Mouse (Mus musculus) forebrain, embryonic 13.5 days (tissue): Measurements from ENCODE around the gene Espn. TPM values are rescaled to one million over a fixed set of nuclear protein-coding genes. Genes with fewer than 3 reads are reported as not detected.
A peak's percentile ranks its signal among the peaks of the same experiment; 100 is the strongest.

Experiments
- ATAC-seq: fragments of 200-750 bp; cut with Nextera tagmentation; 2 replicates; pipeline ENCODE4 v1.8.0; 2017
- H3K27ac ChIP-seq: fragments of 300-500 bp; sonication (generic); 2 replicates; pipeline ENCODE4 v1.5.1; 2015; ENCODE audit warnings: inconsistent platforms, mild to moderate bottlenecking, moderate library complexity
- H3K27me3 ChIP-seq: fragments of 300-500 bp; sonication (generic); 2 replicates; pipeline ENCODE4 v1.6.1; 2015; ENCODE audit warnings: mild to moderate bottlenecking, inconsistent platforms
- H3K36me3 ChIP-seq: fragments of 300-500 bp; sonication (generic); 2 replicates; pipeline ENCODE4 v1.6.1; 2015; ENCODE audit warnings: mild to moderate bottlenecking, inconsistent platforms; ENCODE audit not compliant: poor library complexity, severe bottlenecking
- H3K4me1 ChIP-seq: fragments of 300-500 bp; sonication (generic); 2 replicates; pipeline ENCODE4 v1.6.1; 2015; ENCODE audit warnings: inconsistent platforms
- H3K4me2 ChIP-seq: fragments of 300-500 bp; sonication (generic); 2 replicates; pipeline ENCODE4 v1.6.1; 2015; ENCODE audit warnings: inconsistent platforms, mild to moderate bottlenecking, moderate library complexity
- H3K4me3 ChIP-seq: fragments of 300-500 bp; sonication (generic); 2 replicates; pipeline ENCODE4 v1.5.1; 2015; ENCODE audit warnings: mild to moderate bottlenecking, inconsistent platforms
- H3K9ac ChIP-seq: fragments of 300-500 bp; sonication (generic); 2 replicates; pipeline ENCODE4 v1.6.1; 2015; ENCODE audit warnings: mild to moderate bottlenecking, inconsistent platforms
- H3K9me3 ChIP-seq: fragments of 300-500 bp; sonication (generic); replicated peaks from 2 replicates; pipeline ENCODE4 v1.6.1; 2016; ENCODE audit warnings: inconsistent platforms
- WGBS: fragments of 180-500 bp; shearing (Covaris S2); methylation state at CpG from one replicate; pipeline ENCODE4 v1.1.7; 2015; 5-methylcytosine and 5-hydroxymethylcytosine counted together
- polyA plus RNA-seq: library from polyadenylated mRNA; unstranded; fragments of >200 nt; fragmentation: Nextera tagmentation; extraction: Ambion mirVana; gene quantifications from 2 replicates; pipeline ENCODE4 v1.2.1, GENCODE M21; 2015

Gene Espn
- polyA plus RNA-seq, 1 experiment from 2014 or later, result 0.13 TPM

DNA sequence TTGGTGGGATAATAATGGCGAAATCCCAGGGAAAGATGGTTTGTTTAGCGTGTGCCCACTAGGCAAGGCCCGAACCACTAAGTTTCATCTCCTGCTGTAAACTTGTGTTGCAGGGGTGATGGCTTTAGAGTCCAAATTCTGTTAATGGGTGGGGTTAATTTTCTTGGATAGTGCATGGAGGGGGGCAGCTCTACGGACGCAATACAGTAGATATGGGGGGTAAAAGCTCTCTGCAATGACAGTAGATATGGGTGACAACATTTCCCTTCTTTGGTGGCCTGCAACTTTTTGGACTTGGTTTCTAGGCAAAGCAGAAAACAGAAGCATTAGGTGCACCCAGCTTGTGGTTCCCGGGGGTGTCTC, 25.0 kb upstream of the Espn start:
- no peak overlapping the region for H3K27ac ChIP-seq
- peaks cover 26% of the 10 kb centered on the region for H3K27me3 ChIP-seq
- H3K4me2 ChIP-seq, result peak overlapping the region; percentile 99
- H3K4me3 ChIP-seq, result peak overlapping the region; percentile 73
- H3K9ac ChIP-seq, result peak overlapping the region; percentile 82
- 69% methylated on average over 6 of the region's 6 CpGs for WGBS
- H3K4me1 ChIP-seq, result peaks cover 14% of the 10 kb centered on the region
- H3K9me3 ChIP-seq, result no peaks in the 10 kb centered on the region
- H3K36me3 ChIP-seq, result no peaks in the 10 kb centered on the region
- no peak for ATAC-seq

DNA sequence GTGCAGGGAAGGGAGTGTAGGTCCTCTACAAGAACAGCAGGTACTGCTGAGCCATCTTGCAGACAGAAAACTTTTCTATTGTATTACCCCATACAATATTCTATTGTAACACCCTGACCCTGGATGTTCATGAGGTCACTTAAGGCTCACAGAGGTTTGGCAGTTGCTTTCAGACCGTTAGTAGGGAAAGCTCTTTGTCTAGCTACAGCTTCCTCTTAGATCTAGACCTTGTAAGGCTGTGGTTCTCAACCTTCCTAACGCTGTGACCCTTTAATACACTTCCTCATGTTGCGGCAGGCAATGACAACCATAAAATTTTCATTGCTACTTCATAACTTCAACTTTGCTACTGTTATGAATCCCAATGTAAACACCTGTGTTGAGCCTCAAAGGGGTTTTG, 24.5 kb upstream of the Espn start:
- WGBS, result 75% methylated on average over 3 of the region's 3 CpGs
- Histone ChIP-seq H3K4me1 (peaks cover 14% of the 10 kb centered on the region), H3K27me3 (peaks cover 26% of the 10 kb centered on the region), H3K36me3 (no peaks in the 10 kb centered on the region), H3K9ac (no peak overlapping the region), H3K27ac (no peak overlapping the region), H3K4me3 (no peak overlapping the region), H3K9me3 (no peaks in the 10 kb centered on the region), H3K4me2 (0 out of 2 replicates have a peak overlapping the region, but pooled peaks have one; percentile 99)
- no peak for ATAC-seq

GRCm38 (mm10) chr4:152173956-152174355, 21.8 kb upstream of the Espn start:
- Histone ChIP-seq H3K36me3 (no peaks in the 10 kb centered on the region), H3K4me1 (peaks cover 6% of the 10 kb centered on the region), H3K9ac (no peak overlapping the region), H3K27me3 (peaks cover 44% of the 10 kb centered on the region), H3K9me3 (no peaks in the 10 kb centered on the region), H3K27ac (no peak overlapping the region), H3K4me2 (no peak overlapping the region), H3K4me3 (no peak overlapping the region)
- ATAC-seq, result no peak
- 90% methylated on average over 9 of the region's 9 CpGs for WGBS

DNA sequence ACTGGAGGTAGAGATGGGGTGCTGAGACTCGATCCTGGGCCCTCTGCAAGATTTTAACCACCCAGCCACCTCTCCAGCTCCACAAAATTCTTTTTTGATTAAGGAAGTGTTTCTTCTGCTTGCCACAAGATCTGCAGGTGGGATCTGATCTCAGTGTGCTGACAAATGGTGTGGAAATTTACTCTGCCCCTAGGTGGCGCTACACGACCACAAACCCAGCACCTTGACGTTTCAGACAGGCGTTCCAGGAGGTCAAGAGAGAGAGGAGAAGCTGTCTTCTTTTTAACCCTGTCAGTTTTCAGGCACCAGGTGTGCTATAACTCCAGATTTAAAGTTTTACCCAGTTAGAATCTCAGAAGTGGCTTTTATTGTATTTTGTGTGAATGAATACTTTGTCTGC, 20.9 kb upstream of the Espn start:
- Histone ChIP-seq H3K9ac (no peak overlapping the region), H3K27me3 (peaks cover 44% of the 10 kb centered on the region)
- 3% methylated on average over 5 of the region's 5 CpGs for WGBS

GRCm38 (mm10) chr4:152171543-152171942, 19.4 kb upstream of the Espn start:
- H3K9me3 ChIP-seq, result no peaks in the 10 kb centered on the region
- H3K4me1 ChIP-seq, result 0 out of 2 replicates have a peak, but pooled peaks cover 7% of the 10 kb centered on the region
- no peak overlapping the region for H3K27ac ChIP-seq
- no peak for ATAC-seq
- WGBS, result 81% methylated on average over 6 of the region's 6 CpGs
- no peak overlapping the region for H3K9ac ChIP-seq
- H3K27me3 ChIP-seq, result peaks cover 35% of the 10 kb centered on the region
- no peaks in the 10 kb centered on the region for H3K36me3 ChIP-seq
- no peak overlapping the region for H3K4me3 ChIP-seq
- H3K4me2 ChIP-seq, result no peak overlapping the region

More for the DNA sequence above, 20.9 kb upstream of the Espn start:
- Histone ChIP-seq H3K36me3 (no peaks in the 10 kb centered on the region), H3K27ac (no peak overlapping the region), H3K9me3 (no peaks in the 10 kb centered on the region), H3K4me3 (no peak overlapping the region), H3K4me2 (no peak overlapping the region), H3K4me1 (0 out of 2 replicates have a peak, but pooled peaks cover 4% of the 10 kb centered on the region)
- no peak for ATAC-seq

DNA sequence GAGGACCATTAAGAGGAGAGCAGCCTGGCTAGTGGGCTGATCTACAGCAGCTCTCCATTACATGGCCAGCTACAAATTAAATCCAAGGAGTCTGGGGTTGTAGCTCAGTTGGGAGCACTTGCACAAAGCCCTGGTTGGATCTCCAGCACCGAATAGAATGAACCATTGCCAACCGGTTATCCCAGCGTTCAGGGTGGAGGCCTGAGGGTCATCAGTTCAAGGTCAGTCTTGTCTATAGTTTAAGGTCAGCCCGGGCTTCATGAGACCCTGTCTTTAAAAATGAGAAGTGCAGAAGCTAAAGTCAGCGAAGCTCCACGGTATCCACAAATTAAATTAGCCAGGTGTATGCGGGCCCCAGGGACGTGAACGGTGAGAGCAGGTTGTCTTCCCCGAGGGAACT, 18.1 kb upstream of the Espn start:
- Histone ChIP-seq H3K27me3 (peaks cover 35% of the 10 kb centered on the region), H3K9ac (no peak overlapping the region), H3K4me3 (no peak overlapping the region), H3K4me2 (no peak overlapping the region), H3K9me3 (no peaks in the 10 kb centered on the region), H3K27ac (no peak overlapping the region), H3K36me3 (no peaks in the 10 kb centered on the region), H3K4me1 (0 out of 2 replicates have a peak, but pooled peaks cover 7% of the 10 kb centered on the region)
- WGBS, result 83% methylated on average over 10 of the region's 10 CpGs
- ATAC-seq, result no peak

DNA sequence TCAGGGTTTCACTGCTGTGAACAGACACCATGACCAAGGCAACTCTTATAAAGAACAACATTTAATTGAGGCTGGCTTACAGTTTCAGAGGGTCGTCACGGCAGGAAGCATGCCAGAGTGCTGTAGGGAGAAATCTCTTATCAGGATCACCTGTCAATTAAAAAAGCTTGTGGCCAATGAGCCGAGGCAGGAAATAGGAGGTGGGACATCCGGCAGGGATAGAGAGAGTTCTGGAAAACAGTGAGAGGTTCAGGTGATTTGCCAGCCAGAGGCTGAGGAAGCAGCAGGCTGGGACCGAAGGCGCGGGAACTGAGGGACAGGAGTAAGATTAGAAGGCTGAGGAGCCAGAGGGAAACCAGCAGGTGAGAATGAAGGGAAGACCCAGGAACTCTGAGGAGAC, 16.9 kb upstream of the Espn start:
- Histone ChIP-seq H3K9ac (no peak overlapping the region), H3K36me3 (no peaks in the 10 kb centered on the region), H3K4me1 (0 out of 2 replicates have a peak, but pooled peaks cover 7% of the 10 kb centered on the region), H3K27ac (no peak overlapping the region), H3K9me3 (no peaks in the 10 kb centered on the region), H3K4me2 (no peak overlapping the region), H3K4me3 (no peak overlapping the region), H3K27me3 (peaks cover 30% of the 10 kb centered on the region)
- 88% methylated on average over 7 of the region's 7 CpGs for WGBS
- no peak for ATAC-seq

DNA sequence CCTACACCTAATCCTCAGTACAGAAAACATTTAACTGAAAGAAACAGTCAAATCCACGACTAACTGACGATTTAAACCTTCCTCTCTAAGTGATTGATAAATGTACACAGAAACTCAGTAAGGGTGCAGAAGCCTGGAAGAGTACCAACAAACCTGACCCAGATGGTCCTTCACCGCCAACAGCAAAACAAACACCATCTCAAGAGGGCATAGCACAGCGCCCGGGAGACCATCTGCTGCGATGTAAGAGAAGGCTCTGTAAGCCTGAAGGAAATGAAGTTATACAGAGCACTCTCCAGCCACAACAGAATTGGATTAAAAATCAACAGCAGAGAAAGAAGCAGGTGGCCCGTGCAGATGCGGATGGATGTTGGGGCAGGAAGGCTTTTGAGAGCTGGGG, 15.9 kb upstream of the Espn start:
- WGBS, result 61% methylated on average over 8 of the region's 8 CpGs
- Histone ChIP-seq H3K4me1 (0 out of 2 replicates have a peak, but pooled peaks cover 7% of the 10 kb centered on the region), H3K36me3 (no peaks in the 10 kb centered on the region), H3K4me3 (no peak overlapping the region), H3K27ac (no peak overlapping the region), H3K9ac (no peak overlapping the region), H3K27me3 (peaks cover 25% of the 10 kb centered on the region), H3K4me2 (no peak overlapping the region), H3K9me3 (no peaks in the 10 kb centered on the region)
- ATAC-seq, result peak; percentile 53

DNA sequence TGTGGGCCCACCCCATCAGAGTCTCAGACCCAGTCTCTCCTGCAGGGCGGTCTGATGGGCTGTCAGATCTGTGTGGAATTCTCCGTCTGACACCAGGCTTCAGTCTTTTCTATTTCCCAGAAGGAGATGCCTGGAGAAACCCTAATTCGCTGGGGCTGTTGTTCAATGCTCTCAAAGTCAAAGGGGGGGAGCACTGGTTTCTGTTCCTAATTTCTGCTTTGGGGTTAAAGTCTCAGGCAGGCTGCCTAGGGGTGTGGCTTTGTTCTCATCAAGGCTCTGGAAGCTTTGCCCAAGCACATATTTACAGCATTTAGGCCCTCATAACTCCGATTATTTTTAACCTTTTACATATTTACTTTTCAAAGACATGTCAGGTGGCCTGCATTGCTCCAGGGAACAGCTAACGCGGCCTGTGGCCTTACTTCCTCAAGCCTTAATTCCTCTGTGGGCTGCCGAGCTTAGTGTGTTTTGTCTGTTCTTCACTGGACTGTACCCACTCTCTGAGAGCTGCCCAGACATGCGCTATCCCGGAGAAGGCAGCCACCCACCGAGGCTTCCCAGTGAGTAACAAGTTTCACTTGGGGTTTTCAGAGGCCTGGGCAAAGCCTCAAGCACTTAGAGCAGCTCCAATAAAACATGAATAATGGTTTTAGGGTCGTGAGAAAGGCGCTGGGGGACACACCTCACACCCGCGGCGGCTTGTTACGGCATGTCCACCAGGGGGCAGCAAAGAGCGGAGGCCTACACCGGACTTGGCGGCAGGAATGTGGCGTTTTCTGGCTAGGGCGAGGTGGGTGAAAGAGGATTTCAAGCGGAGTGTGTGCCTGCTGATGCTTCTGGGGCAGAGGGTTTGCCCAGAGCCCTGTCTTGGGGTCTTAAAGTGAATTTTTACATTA, 13.1 kb upstream of the Espn start:
- no peak; the same call in 1 of the 2 replicates for ATAC-seq
- WGBS, result 27% methylated on average over 22 of the region's 22 CpGs
- Histone ChIP-seq H3K9me3 (no peaks in the 10 kb centered on the region), H3K27me3 (peaks cover 48% of the 10 kb centered on the region), H3K4me1 (0 out of 2 replicates have a peak, but pooled peaks cover 7% of the 10 kb centered on the region), H3K36me3 (no peaks in the 10 kb centered on the region), H3K27ac (no peak overlapping the region), H3K4me2 (no peak overlapping the region), H3K4me3 (no peak overlapping the region), H3K9ac (no peak overlapping the region)

GRCm38 (mm10) chr4:152162748-152163147, 10.6 kb upstream of the Espn start:
- H3K4me3 ChIP-seq, result no peak overlapping the region
- no peak for ATAC-seq
- H3K36me3 ChIP-seq, result no peaks in the 10 kb centered on the region
- no peaks in the 10 kb centered on the region for H3K9me3 ChIP-seq
- WGBS, result 97% methylated on average over 2 of the region's 2 CpGs
- H3K27ac ChIP-seq, result no peak overlapping the region
- peaks cover 15% of the 10 kb centered on the region for H3K4me1 ChIP-seq
- H3K27me3 ChIP-seq, result peaks cover 60% of the 10 kb centered on the region
- no peak overlapping the region for H3K9ac ChIP-seq
- no peak overlapping the region for H3K4me2 ChIP-seq

GRCm38 (mm10) chr4:152161601-152162000, 9.4 kb upstream of the Espn start:
- Histone ChIP-seq H3K9ac (no peak overlapping the region), H3K27me3 (peaks cover 70% of the 10 kb centered on the region), H3K36me3 (no peaks in the 10 kb centered on the region), H3K27ac (no peak overlapping the region), H3K4me2 (no peak overlapping the region), H3K4me3 (no peak overlapping the region), H3K9me3 (no peaks in the 10 kb centered on the region), H3K4me1 (peaks cover 15% of the 10 kb centered on the region)
- WGBS, result 72% methylated on average over 6 of the region's 6 CpGs
- ATAC-seq, result no peak

DNA sequence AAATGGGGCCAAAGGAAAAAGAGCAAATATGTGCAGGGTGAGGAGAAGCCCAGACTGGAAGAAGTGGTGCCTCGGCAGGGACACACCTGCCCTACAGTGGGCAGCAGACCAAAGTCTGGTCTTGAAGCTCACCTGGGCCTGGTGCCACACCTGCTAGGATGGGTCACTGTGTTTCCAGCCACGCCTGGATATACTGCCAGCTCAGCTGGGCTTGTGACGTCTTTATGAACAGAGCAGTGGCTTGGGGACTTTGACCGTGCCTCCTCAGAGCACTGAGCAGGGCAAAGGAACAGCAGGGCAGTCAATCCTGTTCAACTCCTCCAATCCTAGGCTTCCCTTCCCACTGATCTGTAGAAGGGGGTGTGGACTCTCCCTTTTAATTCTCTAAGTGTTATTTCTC, 8.6 kb upstream of the Espn start:
- WGBS, result 40% methylated on average over 4 of the region's 4 CpGs
- H3K27me3 ChIP-seq, result peaks cover 71% of the 10 kb centered on the region
- H3K27ac ChIP-seq, result no peak overlapping the region
- no peak overlapping the region for H3K9ac ChIP-seq
- H3K4me2 ChIP-seq, result no peak overlapping the region
- H3K36me3 ChIP-seq, result no peaks in the 10 kb centered on the region
- no peak for ATAC-seq
- no peaks in the 10 kb centered on the region for H3K9me3 ChIP-seq
- peaks cover 15% of the 10 kb centered on the region for H3K4me1 ChIP-seq
- no peak overlapping the region for H3K4me3 ChIP-seq
